Mouse (Mus musculus): ENCODE data around the gene Ass1. TPM values are rescaled to one million over a fixed set of nuclear protein-coding genes. Genes with fewer than 3 reads are reported as not detected.
"Not testable (repeated sequence)": the region's sequence is repeated elsewhere in the genome, so short reads cannot be mapped to it uniquely, and the experiment has no call there.

Ass1 gene
- polyA plus RNA-seq, 1 experiment, result 21.9 TPM

GRCm38 (mm10) chr2:31537054-31537453 is 67.0 kb downstream of the Ass1 start:
- no peak for DNase-seq (ENCODE audit: low read depth)

- no peak for DNase-seq (ENCODE audit: low read depth)
These were observed 68.7 kb downstream of the Ass1 start for GRCm38 (mm10) chr2:31538745-31539144.

DNA sequence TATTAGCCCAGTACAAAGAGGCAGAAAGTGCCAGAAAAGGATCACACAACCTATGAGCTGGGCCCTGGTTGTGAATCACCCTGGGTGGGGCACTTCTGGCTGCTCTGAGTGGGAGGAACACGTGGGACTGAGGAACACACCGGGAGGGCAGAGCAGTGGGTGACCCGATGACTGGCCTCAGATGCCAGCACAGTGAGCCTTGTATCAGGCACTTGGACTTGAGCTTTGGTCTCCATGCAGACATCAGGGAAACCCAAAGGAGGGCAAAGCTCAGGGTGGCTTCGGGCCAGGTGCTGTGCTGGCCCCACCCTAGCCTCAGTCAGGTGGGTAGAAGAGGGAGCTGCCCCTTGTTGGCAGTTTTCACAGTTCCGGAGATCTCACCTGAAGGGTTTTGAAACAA is 71.6 kb downstream of the Ass1 start:
- DNase-seq (ENCODE audit: low read depth), result peak; percentile 36

- no peak for DNase-seq (ENCODE audit: low read depth)
These were observed 77.7 kb downstream of the Ass1 start for GRCm38 (mm10) chr2:31547726-31548125.

DNA sequence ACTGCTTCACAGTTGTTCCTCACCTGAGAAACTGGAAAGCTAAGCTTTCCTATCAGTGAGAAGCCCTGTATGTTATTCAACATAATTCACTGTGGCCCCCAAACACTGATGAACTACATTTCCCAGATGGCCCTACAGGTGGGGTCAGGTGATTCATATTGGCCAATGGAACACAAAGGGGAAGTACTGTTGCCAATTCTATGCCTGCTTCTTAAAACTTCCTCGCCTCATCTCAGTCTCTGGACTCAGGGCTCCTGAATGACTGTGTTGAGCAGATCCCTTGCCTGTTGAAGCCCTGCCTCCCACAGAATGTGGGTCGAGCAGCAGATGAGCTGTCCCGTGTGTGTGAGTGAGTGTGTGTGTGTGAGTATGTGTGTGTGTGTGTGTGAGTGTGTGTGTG is 80.5 kb downstream of the Ass1 start:
- DNase-seq (ENCODE audit: low read depth), result no peak

GRCm38 (mm10) chr2:31551351-31551750 is 81.3 kb downstream of the Ass1 start:
- DNase-seq (ENCODE audit: low read depth), result not testable (repeated sequence)

DNA sequence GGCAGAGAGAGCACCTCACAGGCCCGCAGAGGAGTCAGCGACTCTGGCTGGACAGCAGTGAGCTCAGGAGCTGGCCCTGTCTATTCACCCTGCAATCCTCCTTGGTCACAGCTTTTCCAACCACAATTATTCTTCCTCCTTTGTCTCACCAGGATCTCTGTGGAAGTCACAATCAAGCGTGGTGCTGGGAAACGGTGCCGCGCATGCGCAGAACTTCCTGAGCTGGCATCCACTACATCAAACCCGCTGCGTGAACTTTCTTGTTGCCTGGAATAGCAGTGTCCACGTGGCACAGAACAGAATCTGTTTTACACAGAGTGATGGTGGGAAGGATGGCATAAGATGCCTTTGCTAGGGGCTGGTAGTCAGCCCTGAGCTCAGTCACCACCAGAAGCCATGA is 82.0 kb downstream of the Ass1 start:
- DNase-seq (ENCODE audit: low read depth), result no peak

GRCm38 (mm10) chr2:31554619-31555018 is 84.6 kb downstream of the Ass1 start:
- no peak for DNase-seq (ENCODE audit: low read depth)

Other genes with a start within 250 kb of the Ass1 start
- gene Ncs1, start 224.4 kb upstream of the Ass1 start, polyA plus RNA-seq (2012; rRNA removed), result 2.3 and 3.0 TPM in 2 replicates
- 14.2 and 26.8 TPM in 2 replicates for gene Hmcn2, start 155.8 kb upstream of the Ass1 start, polyA plus RNA-seq (2012; rRNA removed)
- gene Fubp3, start 102.4 kb downstream of the Ass1 start, polyA plus RNA-seq (2012; rRNA removed), result 35.6 and 50.1 TPM in 2 replicates
- gene Prdm12, start 169.8 kb downstream of the Ass1 start, polyA plus RNA-seq (2012; rRNA removed), result not detected in 2 replicates
- 12.0 TPM in 2 replicates for gene Exosc2, start 200.5 kb downstream of the Ass1 start, polyA plus RNA-seq (2012; rRNA removed)
- gene Abl1, start 218.2 kb downstream of the Ass1 start, polyA plus RNA-seq (2012; rRNA removed), result 45.5 and 45.8 TPM in 2 replicates

Data from gonadal fat pad, adult 2 months (tissue).